Mouse (Mus musculus) retina, embryonic 14.5 days (tissue): Measurements from ENCODE around the gene Ip6k3.
A peak's percentile ranks its signal among the peaks of the same experiment; 100 is the strongest.

Experiments used
- DNase-seq: peaks from one replicate; pipeline ENCODE4 v3.0.0-alpha.2; 2015; ENCODE audit warnings: low spot score

Ip6k3 gene

DNA sequence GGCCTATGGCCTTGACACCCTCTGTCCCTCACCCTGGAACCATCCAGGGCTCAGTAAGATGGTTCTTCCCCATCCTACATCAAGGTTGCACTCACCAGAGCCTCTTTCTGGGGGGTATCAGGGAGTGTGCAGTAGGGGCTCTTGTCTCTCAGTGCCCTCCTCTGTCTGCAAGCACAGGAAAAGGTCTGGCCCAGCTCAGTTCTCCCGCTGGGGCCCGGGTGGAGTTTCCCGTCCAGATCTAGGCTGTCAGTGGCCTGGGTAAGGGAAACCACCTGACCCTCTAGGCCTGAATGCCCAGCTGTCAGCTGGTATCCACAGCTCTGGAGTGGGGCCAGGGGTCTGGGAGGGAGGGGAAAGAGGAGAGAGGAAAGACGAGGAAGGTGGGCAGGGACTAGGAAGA lies at the start of gene Ip6k3:
Gene Ip6k3 (minus strand): TSS at position 251 of the 400 bp plus-strand sequence.
- no peak for DNase-seq

DNA sequence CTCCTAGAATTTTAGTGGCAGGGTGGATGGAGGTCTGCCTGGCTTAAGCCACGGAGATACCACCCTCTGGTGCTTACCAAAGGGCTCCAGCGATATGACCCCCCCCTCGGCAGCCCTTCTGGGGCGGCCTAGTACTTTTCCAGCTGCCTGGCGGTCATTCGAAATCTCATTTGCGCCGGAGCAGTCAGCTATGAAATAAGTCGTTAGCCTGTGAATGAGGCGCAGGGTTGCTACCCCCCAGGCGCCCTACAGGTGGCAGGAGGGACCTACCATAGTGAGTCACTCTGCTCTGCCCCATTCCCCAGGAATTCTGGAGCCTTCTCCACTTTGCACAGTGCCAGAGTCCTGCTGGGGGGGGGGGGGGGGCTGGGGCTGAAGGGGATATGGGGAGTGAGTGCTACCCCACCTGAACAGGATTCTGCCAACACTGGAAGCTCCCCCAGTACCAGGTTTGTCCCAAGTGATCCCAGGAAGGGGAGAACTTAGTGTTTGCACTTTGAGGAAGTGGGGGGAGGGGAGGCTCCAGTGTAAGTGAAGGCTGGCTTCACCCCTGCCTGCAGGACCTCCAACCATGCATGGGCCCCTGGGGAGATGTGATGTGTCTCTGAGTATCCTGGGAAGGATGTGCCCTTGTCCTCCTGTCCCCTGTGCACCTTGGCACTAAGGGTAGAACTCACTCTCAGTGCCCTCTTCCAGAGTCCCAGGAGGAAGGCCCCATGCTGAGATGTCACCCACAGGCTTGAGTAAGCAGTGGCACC lies 45.4 kb upstream of the Ip6k3 start:
- peak; percentile 82 for DNase-seq

DNA sequence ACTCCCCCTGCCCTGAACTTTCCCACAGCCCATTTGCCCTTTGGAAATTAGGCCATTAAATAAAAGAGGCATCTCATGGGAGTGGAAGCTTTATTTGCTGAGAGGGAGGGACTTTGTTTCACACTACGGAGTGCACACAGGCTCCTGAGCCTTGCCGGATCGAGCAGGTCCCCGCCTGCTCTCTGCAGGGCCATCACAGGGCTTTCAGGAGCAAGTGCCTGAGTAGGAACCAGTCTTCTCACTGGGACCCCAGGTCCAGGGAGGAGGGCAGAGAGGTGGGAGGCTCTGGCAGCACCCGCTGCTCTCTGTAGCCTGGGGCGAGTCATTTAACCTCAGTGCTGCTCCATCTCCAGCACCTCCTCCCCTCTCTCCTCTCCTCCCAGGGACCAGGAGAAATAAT lies 44.4 kb upstream of the Ip6k3 start:
- DNase-seq = no peak

GRCm38 (mm10) chr17:27207113-27207707 lies 39.6 kb upstream of the Ip6k3 start:
- DNase-seq = no peak

GRCm38 (mm10) chr17:27204075-27204909 lies 36.7 kb upstream of the Ip6k3 start, which contains the start of gene Lemd2:
Lemd2 (minus strand) TSS chr17:27204469.
- peak; percentile 96 for DNase-seq

DNA sequence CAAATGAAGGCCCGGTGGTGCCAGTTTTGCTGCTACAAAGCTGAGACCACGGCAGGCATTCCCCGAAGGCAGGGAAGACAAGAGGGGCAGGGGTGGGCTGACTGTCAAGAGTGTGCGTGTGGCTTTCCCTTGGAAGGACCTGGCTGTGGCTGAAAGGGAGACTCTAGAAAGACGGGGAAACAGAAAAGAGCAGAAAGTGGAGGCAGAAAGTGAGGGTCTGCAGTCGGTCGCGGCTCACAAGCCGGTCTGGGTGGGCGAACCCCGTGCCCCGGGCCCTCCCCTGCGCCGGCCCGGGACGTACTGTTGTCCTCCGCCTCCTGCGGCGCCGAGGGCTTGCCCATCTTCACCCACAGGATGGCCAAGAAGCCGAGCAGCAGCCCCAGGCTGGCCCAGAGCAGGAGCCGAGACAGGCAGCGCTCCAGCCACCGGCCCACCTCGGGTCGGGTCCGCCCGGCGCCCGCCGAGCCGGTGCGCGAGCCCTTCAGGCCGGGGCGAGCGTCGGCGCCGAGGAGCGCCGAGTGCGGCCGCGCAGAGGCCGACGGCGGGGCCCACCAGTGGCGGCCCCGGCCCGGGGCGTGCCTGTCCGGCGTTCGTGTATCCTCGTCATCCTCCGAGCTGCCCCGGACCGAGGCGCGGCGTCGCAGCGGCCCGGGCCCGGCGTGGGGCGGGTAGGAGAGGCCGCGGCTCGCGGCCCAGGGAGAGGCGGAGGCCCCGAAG lies 35.9 kb upstream of the Ip6k3 start:
- DNase-seq = peak; percentile 42

DNA sequence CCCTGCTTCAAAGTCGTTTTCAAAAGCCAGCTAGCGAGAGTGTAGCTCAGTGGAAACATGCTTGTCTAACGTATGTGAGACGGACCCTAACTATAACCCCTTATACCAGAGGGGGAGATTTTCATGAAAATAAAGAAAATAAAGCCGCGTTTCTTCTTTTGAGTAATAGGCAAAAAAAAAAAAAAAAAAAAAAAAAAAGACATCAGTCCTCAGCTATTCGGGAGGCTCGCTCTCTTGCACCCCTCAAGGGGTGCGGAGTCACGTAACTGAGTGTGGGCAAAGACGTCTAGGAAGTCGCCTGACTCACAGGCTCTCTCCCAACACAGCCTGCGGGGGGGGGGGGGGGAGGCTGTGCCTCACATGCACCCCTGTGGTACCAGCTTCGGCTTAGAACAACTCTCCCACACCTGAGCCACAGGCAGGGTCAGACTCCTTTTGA lies 35.3 kb upstream of the Ip6k3 start:
- DNase-seq = no peak

- no peak for DNase-seq
These were observed 34.4 kb upstream of the Ip6k3 start for GRCm38 (mm10) chr17:27201981-27202380.

DNA sequence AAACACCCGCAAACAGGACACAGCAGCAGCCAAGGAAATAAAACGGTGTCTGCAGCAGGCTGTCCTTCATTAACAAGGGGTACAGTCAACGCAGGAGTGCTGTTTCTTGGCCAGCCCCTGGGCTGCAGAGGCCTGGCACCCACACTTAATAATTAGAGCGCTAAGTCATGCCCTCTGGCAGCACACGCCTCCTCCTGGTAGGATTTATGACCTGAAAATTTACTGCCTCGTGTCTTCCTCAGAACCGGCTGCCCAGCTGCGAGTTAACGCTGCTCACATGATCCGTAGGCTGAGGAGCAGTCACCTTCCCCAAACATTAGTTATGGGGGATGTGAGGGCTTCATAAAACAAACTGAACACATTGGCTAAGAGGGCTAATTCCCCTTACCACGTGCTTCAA lies 33.2 kb upstream of the Ip6k3 start:
- DNase-seq = no peak

DNA sequence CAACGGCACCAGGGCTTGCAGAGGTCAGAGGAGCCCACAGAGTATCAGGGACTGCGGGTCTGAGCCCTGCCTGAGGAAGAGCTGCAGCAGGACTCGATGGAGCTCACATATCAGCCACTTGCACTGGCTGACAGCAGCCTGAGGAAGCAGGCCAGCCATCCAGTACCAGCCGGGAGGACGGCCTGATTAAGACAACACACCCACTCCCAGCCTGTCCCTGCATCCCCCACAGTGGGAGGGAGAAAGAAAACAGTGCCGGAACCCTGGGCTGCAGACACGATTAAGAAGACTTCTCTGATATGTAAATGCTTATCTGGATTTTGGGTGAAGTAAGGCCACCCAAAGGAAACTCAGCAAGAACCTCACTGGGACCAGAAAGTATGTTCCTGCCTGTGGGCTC lies 32.3 kb upstream of the Ip6k3 start:
- DNase-seq = no peak

- no peak for DNase-seq
These were observed 31.6 kb upstream of the Ip6k3 start for GRCm38 (mm10) chr17:27199205-27199604.

DNA sequence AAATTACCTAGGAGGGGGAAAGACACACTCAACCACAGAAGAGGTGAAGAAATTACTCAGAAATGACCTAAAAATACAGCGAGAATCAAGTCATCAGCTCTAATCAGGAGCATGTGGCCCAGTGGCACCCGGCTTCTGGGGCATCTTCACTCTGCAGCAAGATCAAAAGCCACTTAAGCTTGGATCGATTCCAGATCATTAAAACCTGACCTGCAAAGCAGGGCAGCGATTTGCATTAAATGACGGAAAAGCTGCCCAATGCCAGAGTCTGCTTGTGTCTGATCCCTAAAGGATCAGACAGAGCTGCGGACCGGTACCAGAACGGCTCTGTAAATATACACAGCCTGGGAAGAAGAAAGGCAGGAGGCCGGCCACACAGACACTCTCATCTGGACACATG lies 28.6 kb upstream of the Ip6k3 start:
- DNase-seq = no peak

DNA sequence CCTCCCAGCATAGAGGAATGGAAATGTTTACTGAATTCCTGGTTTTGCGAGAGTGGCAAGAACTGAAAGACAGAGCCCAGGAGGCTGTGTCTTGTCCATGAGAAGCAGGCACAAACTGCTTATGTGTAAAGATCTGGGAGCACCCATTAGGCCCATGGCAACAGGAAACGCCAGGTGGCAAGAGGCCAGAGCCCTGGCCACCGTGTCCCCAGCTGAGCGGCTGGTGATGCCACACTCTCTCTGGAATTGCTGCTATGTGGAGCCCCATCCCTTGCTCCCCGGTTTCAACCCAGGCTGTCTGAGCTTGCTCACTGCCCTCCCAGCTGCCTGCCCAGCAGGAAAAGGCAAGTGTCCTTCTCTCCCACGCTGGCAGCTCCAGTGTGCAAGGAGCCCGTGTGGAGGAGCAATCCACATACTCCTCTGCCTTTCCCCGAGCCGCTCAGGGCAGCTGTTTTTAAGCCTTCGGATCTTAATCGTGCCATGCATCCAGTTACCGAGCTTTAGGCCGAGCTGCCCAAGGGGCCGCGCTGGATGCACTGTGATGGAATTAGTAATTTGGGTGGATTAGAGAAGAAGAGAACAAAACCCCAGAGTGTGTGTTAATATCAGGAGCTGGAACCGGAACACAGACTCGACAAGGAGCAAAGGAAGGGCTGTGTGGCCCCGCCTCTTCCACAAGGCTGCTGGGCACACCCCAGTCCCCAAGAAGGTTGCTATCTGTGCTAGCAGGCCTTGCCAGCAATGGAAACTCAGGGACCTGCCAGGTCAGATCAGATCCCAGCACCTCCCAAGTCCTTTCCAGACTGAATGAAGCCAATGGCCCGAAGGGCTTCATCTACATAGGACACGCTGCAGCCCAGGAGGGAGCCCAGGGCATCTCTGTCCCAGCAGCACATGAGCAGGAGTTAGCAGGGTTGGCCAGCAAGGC lies 26.9 kb upstream of the Ip6k3 start:
- DNase-seq = no peak

- DNase-seq = no peak
These were observed 24.2 kb upstream of the Ip6k3 start for GRCm38 (mm10) chr17:27191804-27192203.

DNA sequence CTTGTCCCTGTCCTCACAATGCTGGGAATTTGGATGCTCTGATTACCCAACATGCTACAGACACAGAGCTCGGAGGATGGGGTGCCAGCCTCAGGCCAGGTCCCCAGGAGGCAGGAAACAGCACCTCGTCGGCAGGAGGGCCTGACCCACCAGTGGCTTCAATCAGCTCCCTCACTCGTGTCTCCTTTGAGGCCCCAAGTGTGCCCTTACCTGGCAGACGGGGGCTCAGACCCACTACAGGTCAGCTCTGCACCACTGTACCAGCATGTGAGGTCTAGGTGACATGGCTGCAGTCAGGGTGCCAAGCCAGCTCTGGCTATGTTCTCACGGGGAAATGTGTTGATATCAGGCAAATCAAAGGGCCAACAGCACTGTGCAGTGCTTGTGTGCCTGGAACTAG lies 23.6 kb upstream of the Ip6k3 start:
- DNase-seq = no peak

DNA sequence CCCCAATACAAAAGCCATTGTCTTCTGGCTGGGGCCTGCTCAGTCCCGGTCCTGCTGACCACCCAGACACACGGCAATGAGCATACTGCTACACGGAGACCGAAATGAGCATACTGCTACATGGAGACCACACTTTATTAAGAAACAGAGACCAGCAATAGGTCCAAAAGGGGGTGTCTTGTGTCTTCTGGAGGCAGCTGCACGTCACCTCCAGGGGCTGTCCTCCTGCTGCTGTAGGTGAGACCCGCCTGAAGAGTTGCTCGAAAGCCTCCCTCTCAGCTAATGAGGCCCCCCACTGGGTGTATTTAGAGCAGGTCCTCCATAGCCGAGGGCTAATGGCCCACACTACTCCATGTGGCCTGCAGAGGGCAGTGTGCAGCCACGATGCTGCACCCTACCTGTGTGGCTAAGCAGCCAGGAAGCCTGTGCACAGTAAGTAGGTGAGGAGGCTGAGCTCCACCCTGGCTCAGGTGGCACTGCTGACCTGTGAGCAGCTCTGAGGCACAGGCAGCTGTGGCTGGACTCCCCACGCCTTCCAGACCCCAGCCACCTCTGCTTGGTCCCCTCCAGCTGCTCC lies 22.1 kb upstream of the Ip6k3 start:
- peak; percentile 89 for DNase-seq

- DNase-seq = no peak
These were observed 21.3 kb upstream of the Ip6k3 start for GRCm38 (mm10) chr17:27188883-27189282.

GRCm38 (mm10) chr17:27187059-27187458 lies 19.5 kb upstream of the Ip6k3 start:
- no peak for DNase-seq

DNA sequence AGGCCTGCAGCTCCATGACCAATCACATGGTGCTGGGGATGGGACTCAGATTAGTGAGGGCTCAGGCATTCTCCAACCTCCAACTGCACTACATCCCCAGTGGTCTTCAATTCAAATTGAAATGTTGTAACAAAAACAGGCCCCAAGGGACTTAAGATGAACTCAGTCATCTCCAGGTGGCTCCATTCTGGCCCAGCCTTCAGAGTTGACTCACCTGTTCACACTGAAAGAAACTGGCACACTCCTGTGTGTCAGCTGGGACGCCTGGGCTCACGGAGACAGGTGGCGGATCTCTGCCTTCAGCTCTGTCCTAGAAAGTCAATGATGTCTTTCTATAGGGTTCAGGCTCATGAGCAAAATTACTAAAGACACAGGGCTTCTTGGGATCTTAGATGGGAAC lies 18.5 kb upstream of the Ip6k3 start:
- no peak for DNase-seq

GRCm38 (mm10) chr17:27183667-27184292 lies 16.2 kb upstream of the Ip6k3 start:
- DNase-seq = no peak
